Mouse (Mus musculus): Measurements from ENCODE around the gene Tmem163. TPM values are rescaled to one million over a fixed set of nuclear protein-coding genes. Genes with fewer than 3 reads are reported as not detected.

Tmem163 gene
- polyA plus RNA-seq, 1 experiment, result 1.0 TPM

GRCm38 (mm10) chr1:127587071-127587470 is 92.3 kb downstream of the Tmem163 start:
- Histone ChIP-seq H3K27me3 (ENCODE audit: control insufficient read depth, insufficient read depth, low read length) (no peaks in the 10 kb centered on the region), H3K36me3 (ENCODE audit: control insufficient read depth, insufficient read depth, low read length) (no peaks in the 10 kb centered on the region), H3K27ac (ENCODE audit: insufficient read depth, low read depth, low read length) (no peak overlapping the region), H3K4me1 (ENCODE audit: control insufficient read depth, insufficient read depth, insufficient read length, low read length) (no peaks in the 10 kb centered on the region), H3K4me3 (ENCODE audit: low read depth, low read length) (no peak overlapping the region)
- TF ChIP-seq POLR2A (IDR thresholded peaks at IDR 0.05; ENCODE audit: low read depth, low read length), result no peak
- TF ChIP-seq CTCF (IDR thresholded peaks at IDR 0.05; ENCODE audit: extremely low read depth, insufficient read length, insufficient replicate concordance, low read depth, low read length), result no peak
- WGBS, result 84% methylated on average over 5 of the region's 5 CpGs

DNA sequence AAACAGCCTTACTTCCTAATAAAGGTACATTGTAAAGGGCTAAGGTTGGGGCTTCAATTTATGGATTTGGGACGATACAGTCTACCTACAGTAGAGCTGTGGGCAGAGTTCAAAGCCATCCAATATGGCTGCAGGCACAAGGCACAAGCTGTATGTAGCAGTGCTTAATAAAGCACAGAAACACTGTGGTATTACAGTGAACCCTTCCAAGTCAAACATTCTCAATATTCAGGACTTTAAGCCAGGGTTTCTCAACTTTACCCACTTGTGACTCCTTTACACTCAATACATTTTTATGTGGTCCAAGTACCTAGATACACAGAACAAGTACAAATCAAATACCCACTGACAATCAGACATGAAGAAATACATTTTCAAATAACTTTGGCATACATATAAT is 93.2 kb downstream of the Tmem163 start:
- Histone ChIP-seq H3K27me3 (ENCODE audit: control insufficient read depth, insufficient read depth, low read length) (no peaks in the 10 kb centered on the region), H3K4me3 (ENCODE audit: low read depth, low read length) (no peak overlapping the region), H3K4me1 (ENCODE audit: control insufficient read depth, insufficient read depth, insufficient read length, low read length) (no peaks in the 10 kb centered on the region), H3K36me3 (ENCODE audit: control insufficient read depth, insufficient read depth, low read length) (no peaks in the 10 kb centered on the region), H3K27ac (ENCODE audit: insufficient read depth, low read depth, low read length) (no peak overlapping the region)
- TF ChIP-seq POLR2A (IDR thresholded peaks at IDR 0.05; ENCODE audit: low read depth, low read length) (no peak), CTCF (IDR thresholded peaks at IDR 0.05; ENCODE audit: extremely low read depth, insufficient read length, insufficient replicate concordance, low read depth, low read length) (no peak)
- 83% methylated on average over 1 of the region's 1 CpGs for WGBS

DNA sequence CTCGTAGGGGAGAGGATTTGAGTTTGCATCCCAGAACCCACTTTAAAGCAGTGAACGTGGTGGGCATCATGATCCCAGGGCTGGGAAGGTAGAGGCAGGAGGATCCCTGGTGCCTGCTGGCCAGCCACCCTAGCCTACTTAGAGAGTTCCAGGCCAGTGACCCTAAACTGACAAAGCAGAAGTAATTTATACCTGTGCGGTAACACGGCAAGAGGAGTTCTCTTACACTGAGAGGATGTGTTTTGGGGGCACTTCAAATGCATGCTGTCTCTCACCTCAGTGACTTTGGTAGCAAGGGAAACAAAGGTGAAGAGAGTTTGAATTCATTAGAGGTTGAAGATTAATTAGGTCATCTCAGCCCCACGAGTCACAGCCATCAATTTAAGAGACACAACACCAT is 101.4 kb downstream of the Tmem163 start:
- Histone ChIP-seq H3K27me3 (ENCODE audit: control insufficient read depth, insufficient read depth, low read length) (no peaks in the 10 kb centered on the region), H3K36me3 (ENCODE audit: control insufficient read depth, insufficient read depth, low read length) (no peaks in the 10 kb centered on the region), H3K4me3 (ENCODE audit: low read depth, low read length) (no peak overlapping the region), H3K27ac (ENCODE audit: insufficient read depth, low read depth, low read length) (no peak overlapping the region), H3K4me1 (ENCODE audit: control insufficient read depth, insufficient read depth, insufficient read length, low read length) (no peaks in the 10 kb centered on the region)
- no peak for TF ChIP-seq CTCF (IDR thresholded peaks at IDR 0.05; ENCODE audit: extremely low read depth, insufficient read length, insufficient replicate concordance, low read depth, low read length)
- TF ChIP-seq POLR2A (IDR thresholded peaks at IDR 0.05; ENCODE audit: low read depth, low read length), result no peak
- 67% methylated on average over 5 of the region's 5 CpGs for WGBS

- 89% methylated on average over 7 of the region's 7 CpGs for WGBS
- no peak overlapping the region for H3K27ac ChIP-seq (ENCODE audit: insufficient read depth, low read depth, low read length)
- H3K4me1 ChIP-seq (ENCODE audit: control insufficient read depth, insufficient read depth, insufficient read length, low read length), result no peaks in the 10 kb centered on the region
Observed at GRCm38 (mm10) chr1:127577083-127577482, 102.3 kb downstream of the Tmem163 start.

GRCm38 (mm10) chr1:127576563-127576962 is 102.8 kb downstream of the Tmem163 start:
- TF ChIP-seq POLR2A (IDR thresholded peaks at IDR 0.05; ENCODE audit: low read depth, low read length) (no peak), CTCF (IDR thresholded peaks at IDR 0.05; ENCODE audit: extremely low read depth, insufficient read length, insufficient replicate concordance, low read depth, low read length) (no peak)
- WGBS, result 69% methylated on average over 8 of the region's 8 CpGs
- Histone ChIP-seq H3K27me3 (ENCODE audit: control insufficient read depth, insufficient read depth, low read length) (no peaks in the 10 kb centered on the region), H3K4me3 (ENCODE audit: low read depth, low read length) (no peak overlapping the region), H3K27ac (ENCODE audit: insufficient read depth, low read depth, low read length) (no peak overlapping the region), H3K4me1 (ENCODE audit: control insufficient read depth, insufficient read depth, insufficient read length, low read length) (no peaks in the 10 kb centered on the region), H3K36me3 (ENCODE audit: control insufficient read depth, insufficient read depth, low read length) (no peaks in the 10 kb centered on the region)

More at GRCm38 (mm10) chr1:127577083-127577482, 102.3 kb downstream of the Tmem163 start:
- Histone ChIP-seq H3K36me3 (ENCODE audit: control insufficient read depth, insufficient read depth, low read length) (no peaks in the 10 kb centered on the region), H3K27me3 (ENCODE audit: control insufficient read depth, insufficient read depth, low read length) (no peaks in the 10 kb centered on the region), H3K4me3 (ENCODE audit: low read depth, low read length) (no peak overlapping the region)
- TF ChIP-seq CTCF (IDR thresholded peaks at IDR 0.05; ENCODE audit: extremely low read depth, insufficient read length, insufficient replicate concordance, low read depth, low read length) (no peak), POLR2A (IDR thresholded peaks at IDR 0.05; ENCODE audit: low read depth, low read length) (no peak)

DNA sequence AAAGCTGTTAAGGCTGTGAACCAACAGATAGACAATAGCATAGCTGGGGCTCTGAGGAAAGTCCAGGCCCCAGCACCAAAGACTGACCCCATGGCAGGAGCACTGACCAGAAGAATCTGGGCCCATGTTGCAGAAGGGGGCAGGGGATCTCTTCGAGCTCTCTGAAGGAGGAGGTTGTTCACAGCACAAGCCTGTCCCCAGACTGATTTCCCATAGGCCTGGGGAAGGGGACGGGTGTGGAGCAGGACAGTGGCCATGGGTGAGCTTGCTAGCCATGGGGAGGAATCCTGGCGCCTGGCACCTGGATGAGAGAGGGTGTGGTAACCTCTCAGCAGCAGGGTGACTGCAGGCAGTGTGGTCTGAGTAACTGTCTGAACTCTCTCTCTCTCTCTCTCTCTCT is 103.2 kb downstream of the Tmem163 start:
- Histone ChIP-seq H3K27me3 (ENCODE audit: control insufficient read depth, insufficient read depth, low read length) (no peaks in the 10 kb centered on the region), H3K4me1 (ENCODE audit: control insufficient read depth, insufficient read depth, insufficient read length, low read length) (no peaks in the 10 kb centered on the region), H3K4me3 (ENCODE audit: low read depth, low read length) (no peak overlapping the region), H3K36me3 (ENCODE audit: control insufficient read depth, insufficient read depth, low read length) (no peaks in the 10 kb centered on the region), H3K27ac (ENCODE audit: insufficient read depth, low read depth, low read length) (no peak overlapping the region)
- no peak for TF ChIP-seq POLR2A (IDR thresholded peaks at IDR 0.05; ENCODE audit: low read depth, low read length)
- TF ChIP-seq CTCF (IDR thresholded peaks at IDR 0.05; ENCODE audit: extremely low read depth, insufficient read length, insufficient replicate concordance, low read depth, low read length), result no peak
- WGBS, result 60% methylated on average over 3 of the region's 3 CpGs

- Histone ChIP-seq H3K36me3 (ENCODE audit: control insufficient read depth, insufficient read depth, low read length) (no peaks in the 10 kb centered on the region), H3K4me1 (ENCODE audit: control insufficient read depth, insufficient read depth, insufficient read length, low read length) (no peaks in the 10 kb centered on the region), H3K27me3 (ENCODE audit: control insufficient read depth, insufficient read depth, low read length) (no peaks in the 10 kb centered on the region), H3K4me3 (ENCODE audit: low read depth, low read length) (no peak overlapping the region), H3K27ac (ENCODE audit: insufficient read depth, low read depth, low read length) (no peak overlapping the region)
- TF ChIP-seq CTCF (IDR thresholded peaks at IDR 0.05; ENCODE audit: extremely low read depth, insufficient read length, insufficient replicate concordance, low read depth, low read length) (no peak), POLR2A (IDR thresholded peaks at IDR 0.05; ENCODE audit: low read depth, low read length) (no peak)
- WGBS, result 59% methylated on average over 4 of the region's 4 CpGs
Observed at GRCm38 (mm10) chr1:127575692-127576091, 103.7 kb downstream of the Tmem163 start.

DNA sequence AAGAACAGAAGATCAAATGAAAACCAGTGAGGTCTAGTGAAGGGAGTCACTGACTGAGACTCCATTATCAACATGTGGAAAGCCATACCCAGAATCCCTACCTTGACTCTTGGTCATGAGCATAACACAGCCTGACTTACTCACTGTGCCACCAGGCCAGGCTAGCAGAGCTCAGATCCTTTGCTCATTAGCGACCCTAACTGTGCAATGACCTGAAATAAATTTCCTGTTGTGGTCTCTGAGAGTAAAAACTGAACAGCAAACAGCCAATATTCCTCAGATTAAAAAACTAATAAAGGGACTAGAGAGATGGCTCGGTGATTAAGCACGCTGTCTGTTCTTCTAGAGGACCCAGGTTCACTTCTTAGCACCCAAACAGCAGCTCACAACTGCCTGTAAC is 106.2 kb downstream of the Tmem163 start:
- Histone ChIP-seq H3K4me3 (ENCODE audit: low read depth, low read length) (no peak overlapping the region), H3K27ac (ENCODE audit: insufficient read depth, low read depth, low read length) (no peak overlapping the region), H3K27me3 (ENCODE audit: control insufficient read depth, insufficient read depth, low read length) (no peaks in the 10 kb centered on the region), H3K4me1 (ENCODE audit: control insufficient read depth, insufficient read depth, insufficient read length, low read length) (no peaks in the 10 kb centered on the region), H3K36me3 (ENCODE audit: control insufficient read depth, insufficient read depth, low read length) (no peaks in the 10 kb centered on the region)
- no peak for TF ChIP-seq POLR2A (IDR thresholded peaks at IDR 0.05; ENCODE audit: low read depth, low read length)
- no peak for TF ChIP-seq CTCF (IDR thresholded peaks at IDR 0.05; ENCODE audit: extremely low read depth, insufficient read length, insufficient replicate concordance, low read depth, low read length)
- 80% methylated on average over 3 of the region's 3 CpGs for WGBS

Data from small intestine, adult 2 months (tissue).